Mouse (Mus musculus): ENCODE results near the gene Ankrd13d. TPM values are rescaled to one million over a fixed set of nuclear protein-coding genes. Genes with fewer than 3 reads are reported as not detected.

The Ankrd13d gene
- polyA plus RNA-seq, 1 experiment: 2.2 TPM

GRCm38 (mm10) chr19:4304251-4304821 lies 21.4 kb upstream of the Ankrd13d start:
- peaks cover 3% of the 10 kb centered on the region for H3K36me3 ChIP-seq (ENCODE audit: control insufficient read depth, insufficient read depth)
- peaks cover 65% of the 10 kb centered on the region for H3K79me2 ChIP-seq (ENCODE audit: control insufficient read depth, insufficient read depth)
- no peak overlapping the region for H3ac ChIP-seq (ENCODE audit: control insufficient read depth, insufficient read length, low read depth)
- peaks cover 42% of the 10 kb centered on the region for H3K79me3 ChIP-seq (ENCODE audit: low read depth)
- H3K4me3 ChIP-seq (ENCODE audit: insufficient read depth, poor library complexity, severe bottlenecking): peak overlapping the region; percentile 65
- TF ChIP-seq CTCF (IDR thresholded peaks at IDR 0.05; ENCODE audit: control insufficient read depth, insufficient read depth, insufficient read length): no peak
- no peak for TF ChIP-seq USF1 (IDR thresholded peaks at IDR 0.05; ENCODE audit: low read depth)
- no peak for TF ChIP-seq MAX (IDR thresholded peaks at IDR 0.05)
- no peak for TF ChIP-seq CEBPB (IDR thresholded peaks at IDR 0.05; ENCODE audit: low read depth)
- TF ChIP-seq MYOG (IDR thresholded peaks at IDR 0.05; ENCODE audit: control insufficient read depth, extremely low read depth, insufficient read length): no peak
- no peak for TF ChIP-seq FOSL1 (IDR thresholded peaks at IDR 0.05; ENCODE audit: insufficient read depth, low read length, poor library complexity, severe bottlenecking)
- no peak for TF ChIP-seq MYOD1 (IDR thresholded peaks at IDR 0.05; ENCODE audit: control insufficient read depth, insufficient read length, low read depth)
- H3K27me3 ChIP-seq (ENCODE audit: control insufficient read depth, insufficient read depth, insufficient read length): no peaks in the 10 kb centered on the region

- peaks cover 3% of the 10 kb centered on the region for H3K36me3 ChIP-seq (ENCODE audit: control insufficient read depth, insufficient read depth)
- TF ChIP-seq USF1 (IDR thresholded peaks at IDR 0.05; ENCODE audit: low read depth) (no peak), FOSL1 (IDR thresholded peaks at IDR 0.05; ENCODE audit: insufficient read depth, low read length, poor library complexity, severe bottlenecking) (no peak), MAX (IDR thresholded peaks at IDR 0.05) (no peak), CEBPB (IDR thresholded peaks at IDR 0.05; ENCODE audit: low read depth) (no peak), MYOG (IDR thresholded peaks at IDR 0.05; ENCODE audit: control insufficient read depth, extremely low read depth, insufficient read length) (no peak), CTCF (IDR thresholded peaks at IDR 0.05; ENCODE audit: control insufficient read depth, insufficient read depth, insufficient read length) (no peak), MYOD1 (IDR thresholded peaks at IDR 0.05; ENCODE audit: control insufficient read depth, insufficient read length, low read depth) (no peak)
- peaks cover 72% of the 10 kb centered on the region for H3K79me2 ChIP-seq (ENCODE audit: control insufficient read depth, insufficient read depth)
- no peaks in the 10 kb centered on the region for H3K27me3 ChIP-seq (ENCODE audit: control insufficient read depth, insufficient read depth, insufficient read length)
- no peak overlapping the region for H3ac ChIP-seq (ENCODE audit: control insufficient read depth, insufficient read length, low read depth)
- no peak overlapping the region for H3K4me3 ChIP-seq (ENCODE audit: insufficient read depth, poor library complexity, severe bottlenecking)
- H3K79me3 ChIP-seq (ENCODE audit: low read depth): peaks cover 48% of the 10 kb centered on the region
Observed at GRCm38 (mm10) chr19:4303640-4303995, 20.7 kb upstream of the Ankrd13d start.

- no peaks in the 10 kb centered on the region for H3K27me3 ChIP-seq (ENCODE audit: control insufficient read depth, insufficient read depth, insufficient read length)
- TF ChIP-seq FOSL1 (IDR thresholded peaks at IDR 0.05; ENCODE audit: insufficient read depth, low read length, poor library complexity, severe bottlenecking) (no peak), CTCF (IDR thresholded peaks at IDR 0.05; ENCODE audit: control insufficient read depth, insufficient read depth, insufficient read length) (no peak), MAX (IDR thresholded peaks at IDR 0.05) (no peak)
- peaks cover 3% of the 10 kb centered on the region for H3K36me3 ChIP-seq (ENCODE audit: control insufficient read depth, insufficient read depth)
- H3ac ChIP-seq (ENCODE audit: control insufficient read depth, insufficient read length, low read depth): no peak overlapping the region
- H3K79me3 ChIP-seq (ENCODE audit: low read depth): peaks cover 52% of the 10 kb centered on the region
- peaks cover 78% of the 10 kb centered on the region for H3K79me2 ChIP-seq (ENCODE audit: control insufficient read depth, insufficient read depth)
- H3K4me3 ChIP-seq (ENCODE audit: insufficient read depth, poor library complexity, severe bottlenecking): no peak overlapping the region
Observed at GRCm38 (mm10) chr19:4302936-4303639, 20.2 kb upstream of the Ankrd13d start.

GRCm38 (mm10) chr19:4301735-4302651 lies 19.1 kb upstream of the Ankrd13d start:
- Histone ChIP-seq H3K4me3 (ENCODE audit: insufficient read depth, poor library complexity, severe bottlenecking) (no peak overlapping the region), H3K36me3 (ENCODE audit: control insufficient read depth, insufficient read depth) (peaks cover 3% of the 10 kb centered on the region)

DNA sequence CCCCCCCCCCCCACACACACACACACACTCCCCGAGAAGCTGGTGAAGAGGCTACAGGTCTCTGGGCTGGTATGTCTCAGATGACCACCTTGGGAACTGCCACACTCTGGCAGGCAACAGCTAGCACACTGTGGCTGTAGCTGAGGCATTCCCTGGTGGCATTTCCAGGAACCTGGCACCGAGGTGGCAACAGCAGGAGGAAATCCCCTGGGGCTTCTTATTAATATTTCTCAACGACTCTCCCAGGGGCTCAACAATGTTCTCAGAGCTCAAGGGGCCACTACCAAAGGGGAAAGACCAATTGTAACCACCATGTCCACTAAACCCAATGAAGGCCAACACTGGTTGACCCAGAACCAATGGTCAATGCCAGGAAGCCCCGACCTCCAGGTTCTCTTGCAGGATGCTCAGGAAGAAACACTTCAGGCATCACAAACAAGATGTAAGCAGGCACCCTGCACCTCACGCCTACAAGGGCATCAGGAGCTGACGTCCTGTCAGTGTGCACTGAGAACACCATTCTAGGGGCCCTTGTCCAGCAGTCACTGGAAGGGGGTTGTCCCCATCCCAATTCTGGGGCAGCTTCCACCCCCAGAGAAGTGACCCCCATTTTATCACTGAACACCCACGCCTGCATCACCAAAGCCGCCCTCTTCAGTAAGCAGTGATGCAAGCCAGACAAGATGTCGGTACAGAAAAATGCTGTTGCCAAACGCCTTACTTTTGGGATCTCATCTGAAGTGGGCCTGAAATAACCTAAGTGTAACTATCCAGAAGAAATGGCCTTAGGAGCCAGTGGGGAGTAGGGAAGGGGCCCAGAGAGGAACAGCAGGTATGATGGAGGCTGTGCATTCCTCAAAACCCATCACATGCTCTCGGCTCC lies 18.2 kb upstream of the Ankrd13d start:
- no peak overlapping the region for H3K4me3 ChIP-seq (ENCODE audit: insufficient read depth, poor library complexity, severe bottlenecking)
- no peak overlapping the region for H3ac ChIP-seq (ENCODE audit: control insufficient read depth, insufficient read length, low read depth)
- TF ChIP-seq CEBPB (IDR thresholded peaks at IDR 0.05; ENCODE audit: low read depth) (no peak), FOSL1 (IDR thresholded peaks at IDR 0.05; ENCODE audit: insufficient read depth, low read length, poor library complexity, severe bottlenecking) (no peak), USF1 (IDR thresholded peaks at IDR 0.05; ENCODE audit: low read depth) (no peak), MYOG (IDR thresholded peaks at IDR 0.05; ENCODE audit: control insufficient read depth, extremely low read depth, insufficient read length) (no peak), CTCF (IDR thresholded peaks at IDR 0.05; ENCODE audit: control insufficient read depth, insufficient read depth, insufficient read length) (no peak), MYOD1 (IDR thresholded peaks at IDR 0.05; ENCODE audit: control insufficient read depth, insufficient read length, low read depth) (no peak), MAX (IDR thresholded peaks at IDR 0.05) (no peak)
- no peaks in the 10 kb centered on the region for H3K27me3 ChIP-seq (ENCODE audit: control insufficient read depth, insufficient read depth, insufficient read length)
- H3K79me2 ChIP-seq (ENCODE audit: control insufficient read depth, insufficient read depth): peaks cover 98% of the 10 kb centered on the region
- H3K79me3 ChIP-seq (ENCODE audit: low read depth): peaks cover 60% of the 10 kb centered on the region
- H3K36me3 ChIP-seq (ENCODE audit: control insufficient read depth, insufficient read depth): peaks cover 3% of the 10 kb centered on the region

More at GRCm38 (mm10) chr19:4301735-4302651, 19.1 kb upstream of the Ankrd13d start:
- no peak for TF ChIP-seq MAX (IDR thresholded peaks at IDR 0.05)
- no peak for TF ChIP-seq FOSL1 (IDR thresholded peaks at IDR 0.05; ENCODE audit: insufficient read depth, low read length, poor library complexity, severe bottlenecking)
- Histone ChIP-seq H3K79me2 (ENCODE audit: control insufficient read depth, insufficient read depth) (peaks cover 89% of the 10 kb centered on the region), H3ac (ENCODE audit: control insufficient read depth, insufficient read length, low read depth) (no peak overlapping the region), H3K79me3 (ENCODE audit: low read depth) (peaks cover 60% of the 10 kb centered on the region), H3K27me3 (ENCODE audit: control insufficient read depth, insufficient read depth, insufficient read length) (no peaks in the 10 kb centered on the region)

Measured in C2C12 (cell line).